Mouse (Mus musculus) embryo, embryonic 10.5 days (tissue): ENCODE measurements around the gene Msrb3.

Experiments
- DNase-seq: peaks from one replicate; pipeline ENCODE4 v3.0.0-alpha.2; 2015; ENCODE audit warnings: low spot score

Msrb3 gene

GRCm38 (mm10) chr10:120898785-120899762 lies at the start of gene Msrb3:
Msrb3 (minus strand) TSS chr10:120899101.
- peak; percentile 86 for DNase-seq

GRCm38 (mm10) chr10:120948461-120948860 lies 49.6 kb upstream of the Msrb3 start:
- DNase-seq: no peak

- no peak for DNase-seq
Observed at GRCm38 (mm10) chr10:120947842-120948241, 48.9 kb upstream of the Msrb3 start.

- DNase-seq: no peak
Observed at GRCm38 (mm10) chr10:120946847-120947246, 47.9 kb upstream of the Msrb3 start.

- no peak for DNase-seq
Observed at GRCm38 (mm10) chr10:120938904-120939208, 40.0 kb upstream of the Msrb3 start.

GRCm38 (mm10) chr10:120938077-120938903 lies 39.4 kb upstream of the Msrb3 start:
- peak; percentile 67 for DNase-seq

GRCm38 (mm10) chr10:120929536-120929935 lies 30.6 kb upstream of the Msrb3 start:
- DNase-seq: no peak

GRCm38 (mm10) chr10:120928183-120928582 lies 29.3 kb upstream of the Msrb3 start:
- no peak for DNase-seq

- no peak for DNase-seq
Observed at GRCm38 (mm10) chr10:120926156-120926555, 27.3 kb upstream of the Msrb3 start.

GRCm38 (mm10) chr10:120921501-120921900 lies 22.6 kb upstream of the Msrb3 start:
- DNase-seq: no peak

- DNase-seq: no peak
Observed at GRCm38 (mm10) chr10:120920604-120921003, 21.7 kb upstream of the Msrb3 start.

- DNase-seq: no peak
Observed at GRCm38 (mm10) chr10:120916250-120916649, 17.3 kb upstream of the Msrb3 start.

GRCm38 (mm10) chr10:120914948-120915631 lies 16.2 kb upstream of the Msrb3 start:
- no peak for DNase-seq

- DNase-seq: no peak
Observed at GRCm38 (mm10) chr10:120914286-120914685, 15.4 kb upstream of the Msrb3 start.

- no peak for DNase-seq
Observed at GRCm38 (mm10) chr10:120913796-120914195, 14.9 kb upstream of the Msrb3 start.

- DNase-seq: no peak
Observed at GRCm38 (mm10) chr10:120911971-120912370, 13.1 kb upstream of the Msrb3 start.

- no peak for DNase-seq
Observed at GRCm38 (mm10) chr10:120908776-120909574, 10.1 kb upstream of the Msrb3 start.

- no peak for DNase-seq
Observed at GRCm38 (mm10) chr10:120904676-120905075, 5.8 kb upstream of the Msrb3 start.

GRCm38 (mm10) chr10:120903843-120904468 lies 5.1 kb upstream of the Msrb3 start:
- no peak for DNase-seq

- no peak for DNase-seq
Observed at GRCm38 (mm10) chr10:120901746-120902145, 2.8 kb upstream of the Msrb3 start.

GRCm38 (mm10) chr10:120900096-120900495 lies 1.2 kb upstream of the Msrb3 start:
- no peak for DNase-seq
